Mouse (Mus musculus) ovary, adult 18-20 months (tissue): ENCODE measurements around the gene Lexm.

Experiments used
- DNase-seq: peaks from one replicate; pipeline ENCODE4 v3.0.0; 2022; ENCODE audit warnings: low spot score, mixed read lengths

The Lexm gene

DNA sequence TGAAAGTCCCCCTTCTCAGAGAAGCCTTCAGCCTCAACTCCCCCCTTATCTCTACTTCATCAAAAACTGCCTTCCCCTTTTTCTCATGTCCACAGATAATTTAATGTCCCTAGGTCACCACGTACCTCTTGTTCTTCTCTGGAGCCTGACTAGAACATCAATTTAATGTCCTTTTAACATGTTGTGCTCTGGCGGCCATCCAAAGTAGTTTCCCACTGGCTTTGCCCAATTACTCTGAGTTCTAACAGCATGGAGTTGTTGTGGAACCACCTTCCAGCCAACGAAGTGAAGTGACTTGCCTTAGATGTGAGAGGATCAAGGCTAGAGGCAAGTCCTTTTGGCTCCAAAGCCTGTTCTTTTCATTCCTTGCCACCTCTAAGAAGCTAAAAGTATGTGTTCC lies 75.5 kb downstream of the Lexm start:
- DNase-seq = no peak
